Mouse (Mus musculus): ENCODE measurements around the gene Apip.

DNA sequence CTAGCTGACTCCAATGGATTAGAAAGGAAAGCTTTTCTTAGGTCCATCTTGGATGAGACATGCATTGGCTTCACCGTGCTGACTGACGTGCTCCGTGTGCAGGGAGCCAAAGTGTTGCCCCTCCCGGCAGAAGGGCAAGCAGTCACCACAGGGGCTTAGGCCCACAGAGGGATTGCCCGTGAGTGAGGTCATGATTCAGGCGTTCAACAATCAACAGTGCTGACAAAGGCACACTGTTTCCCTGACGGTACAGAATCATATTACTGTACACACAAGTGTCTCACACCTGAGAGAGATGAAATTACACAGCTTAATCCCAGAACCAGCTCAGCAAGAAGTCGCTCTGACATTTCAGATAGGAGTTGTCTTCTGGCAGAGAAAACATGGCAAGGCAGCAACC is 38.2 kb downstream of the Apip start:
- no peak for TF ChIP-seq CTCF (IDR thresholded peaks at IDR 0.05; ENCODE audit: low read depth, low read length)
- TF ChIP-seq GATA1 (IDR thresholded peaks at IDR 0.05; ENCODE audit: borderline replicate concordance, low read length) = no peak
- TF ChIP-seq TAL1 (conservative IDR thresholded peaks at IDR 0.05; ENCODE audit: low read depth, low read length) = no peak
- no peak for TF ChIP-seq POLR2AphosphoS5 (IDR thresholded peaks at IDR 0.05; ENCODE audit: insufficient replicate concordance, low read depth, low read length)
- TF ChIP-seq GATA2 (IDR thresholded peaks at IDR 0.05; ENCODE audit: borderline replicate concordance, low read depth, low read length) = no peak
